Mouse (Mus musculus): Measurements from ENCODE around the gene Akr1c12. TPM values are rescaled to one million over a fixed set of nuclear protein-coding genes. Genes with fewer than 3 reads are reported as not detected.

The Akr1c12 gene
- total RNA-seq, 2 experiments from 2014 or later, result not detected

Other genes starting within 250 kb of the Akr1c12 start
- gene Akr1c14, start 230.4 kb downstream of the Akr1c12 start, total RNA-seq (2021), result 1 to 10 TPM; 3.0 to 3.3 TPM
- gene Akr1c18, start 128.8 kb downstream of the Akr1c12 start, total RNA-seq (2021), result under 1 TPM; 0.25 to 0.38 TPM
- gene Akr1c13, start 88.3 kb downstream of the Akr1c12 start, total RNA-seq (2021), result under 1 TPM in 1 of 2 experiments, not detected in 1; 0.47 TPM
- gene Akr1c19, start 50.7 kb downstream of the Akr1c12 start, total RNA-seq (2021), result under 1 TPM; 0.18 to 0.49 TPM
- gene Akr1c6, start 154.9 kb upstream of the Akr1c12 start, total RNA-seq (2021), result not detected
- gene Akr1c20, start 243.9 kb upstream of the Akr1c12 start, total RNA-seq (2021), result not detected